8 mouse cellular contexts compared by ENCODE assay signal in genomic region chr12:33280805-33281204, GRCm38 (mm10).
DNase-seq lines count a peak whose midpoint lies in the region; ATAC-seq and TF ChIP-seq lines count a peak whose summit lies in the region.

No protein-coding gene starts in this region.

- TF ChIP-seq CTCF in C2C12 (IDR thresholded peaks at IDR 0.05; ENCODE audit: control insufficient read depth, insufficient read depth, insufficient read length) = peak; percentile 12
- TF ChIP-seq CTCF in bone marrow, adult 2 months (IDR thresholded peaks at IDR 0.05; ENCODE audit: control insufficient read depth, insufficient read depth, low read length) = peak; percentile 94
- TF ChIP-seq CTCF in embryonic fibroblast, embryonic 13.5 days (IDR thresholded peaks at IDR 0.05; ENCODE audit: borderline replicate concordance, insufficient read depth, low read length) = peak; percentile 65; the same call in 1 of the 2 replicates

- peak; percentile 70 for ATAC-seq in megakaryocyte-erythroid progenitor cell, adult 5-6 weeks (replicated peaks; ENCODE audit: low FRiP score, low TSS enrichment, poor library complexity, severe bottlenecking)

- H3K36me3 ChIP-seq in C2C12 (ENCODE audit: control insufficient read depth, insufficient read depth) = no peaks in the 10 kb centered on the region
- H3K36me3 ChIP-seq in splenic B cell, adult 2 months (ENCODE audit: control insufficient read depth, insufficient read depth, low read length, poor library complexity, severe bottlenecking) = no peaks in the 10 kb centered on the region

- H3K27me3 ChIP-seq in C2C12 (ENCODE audit: control insufficient read depth, insufficient read depth, insufficient read length) = no peaks in the 10 kb centered on the region
- no peaks in the 10 kb centered on the region for H3K27me3 ChIP-seq in splenic B cell, adult 2 months (ENCODE audit: control insufficient read depth, insufficient read depth, low read length, poor library complexity, severe bottlenecking)

- 3% methylated on average over 2 of the region's 2 CpGs for WGBS in bone marrow, adult 2 months

- H3ac ChIP-seq in C2C12 (ENCODE audit: control insufficient read depth, insufficient read length, low read depth) = no peak overlapping the region

- peak; percentile 51 to 90 for DNase-seq in heart, adult 18-20 months
- no peak for DNase-seq in heart, adult 11 months
- peak; percentile 82 for DNase-seq in kidney, postnatal 10 days
- DNase-seq in splenic B cell, adult 2 months (ENCODE audit: low read depth, low spot score) = peak; percentile 83

- no peak overlapping the region for H3K27ac ChIP-seq in bone marrow, adult 2 months (ENCODE audit: control insufficient read depth, insufficient read depth, low read depth, low read length, poor library complexity)
- no peak overlapping the region for H3K27ac ChIP-seq in embryonic fibroblast, embryonic 13.5 days (ENCODE audit: insufficient read depth, low read length)

- no peaks in the 10 kb centered on the region for H3K79me2 ChIP-seq in C2C12 (ENCODE audit: control insufficient read depth, insufficient read depth)

- H3K4me3 ChIP-seq in C2C12 (ENCODE audit: insufficient read depth, poor library complexity, severe bottlenecking) = no peak overlapping the region
- H3K4me3 ChIP-seq in bone marrow, adult 2 months (replicated peaks; ENCODE audit: control insufficient read depth, low read depth, low read length) = no peak overlapping the region
- H3K4me3 ChIP-seq in embryonic fibroblast, embryonic 13.5 days (ENCODE audit: insufficient read depth, low read length) = no peak overlapping the region

- no peak for TF ChIP-seq POLR2A in bone marrow, adult 2 months (IDR thresholded peaks at IDR 0.05; ENCODE audit: borderline replicate concordance, control insufficient read depth, low read depth, low read length)
- TF ChIP-seq POLR2A in embryonic fibroblast, embryonic 13.5 days (IDR thresholded peaks at IDR 0.05; ENCODE audit: low read depth, low read length) = no peak

- no peaks in the 10 kb centered on the region for H3K4me1 ChIP-seq in bone marrow, adult 2 months (ENCODE audit: control insufficient read depth, insufficient read depth, low read length)
- H3K4me1 ChIP-seq in embryonic fibroblast, embryonic 13.5 days (ENCODE audit: control insufficient read depth, insufficient read depth, low read length) = peaks cover 12% of the 10 kb centered on the region

- no peaks in the 10 kb centered on the region for H3K79me3 ChIP-seq in C2C12 (ENCODE audit: low read depth)

TF ChIP-seq in C2C12, 6 proteins besides CTCF, POLR2A, EP300 and RAD21:
- TF ChIP-seq CEBPB (IDR thresholded peaks at IDR 0.05; ENCODE audit: low read depth) = peak; percentile 98
- TF ChIP-seq USF1 (IDR thresholded peaks at IDR 0.05; ENCODE audit: low read depth) = no peak
- no peak for TF ChIP-seq MYOD1 (IDR thresholded peaks at IDR 0.05; ENCODE audit: control insufficient read depth, insufficient read length, low read depth)
TF ChIP-seq in C2C12: peak in this region for 1.

Comparison
In these comparisons a context has a peak if more than half of its experiments do, and no peak if none do; other contexts are left out.
1. CTCF ChIP-seq: peak in every context shown above with its lines; median percentile 94 in bone marrow, adult 2 months; 65 in embryonic fibroblast, embryonic 13.5 days; 12 in C2C12.